8 mouse cellular contexts compared by ENCODE assay signal in the genomic region with DNA sequence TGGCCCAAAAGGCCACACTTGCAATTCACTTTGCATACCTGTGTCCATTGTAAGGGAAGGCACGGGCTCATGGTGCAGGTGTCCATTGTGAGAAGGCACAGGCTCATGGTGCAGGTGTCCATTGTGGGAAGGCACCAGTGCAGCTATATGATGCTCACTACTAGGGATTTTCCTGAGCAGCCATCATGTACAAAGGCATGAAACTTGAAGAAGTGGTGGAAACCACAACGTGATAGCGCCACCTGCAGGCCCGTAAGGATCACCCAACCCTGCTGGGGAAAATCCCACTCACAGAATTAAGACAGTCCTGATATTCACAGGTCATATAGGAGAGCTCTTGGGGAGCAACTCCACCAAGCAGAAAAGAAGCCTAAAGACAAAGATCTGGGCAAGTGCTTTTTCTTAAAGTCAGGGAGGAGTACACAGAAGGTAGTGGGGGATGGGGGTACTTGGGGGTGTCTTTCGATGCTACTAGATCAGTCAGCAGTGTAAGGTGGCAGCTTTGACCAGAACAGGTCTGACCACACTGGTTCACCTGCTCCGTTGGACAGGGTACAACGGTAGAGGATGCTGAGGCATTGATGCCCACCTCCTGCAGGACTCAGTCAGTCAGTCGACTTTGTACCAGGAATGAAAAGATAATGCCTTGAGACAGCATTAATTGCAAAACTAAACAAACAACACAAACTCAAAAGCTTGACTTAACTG. TPM values are rescaled to one million over a fixed set of nuclear protein-coding genes. Genes with fewer than 3 reads are reported as not detected.
DNase-seq lines count a peak whose midpoint lies in the region; ATAC-seq and TF ChIP-seq lines count a peak whose summit lies in the region.

No protein-coding gene starts in this region.

- ATAC-seq in liver, embryonic 15.5 days (ENCODE audit: insufficient read depth), result no peak
- peak; percentile 48; the same call in 1 of the 2 replicates for ATAC-seq in neural tube, embryonic 12.5 days (ENCODE audit: low FRiP score, low read depth)

- peaks cover 13% of the 10 kb centered on the region for H3K4me1 ChIP-seq in E14TG2a.4 (replicated peaks; ENCODE audit: low read depth, low read length)
- peaks cover 35% of the 10 kb centered on the region for H3K4me1 ChIP-seq in liver, embryonic 15.5 days (replicated peaks)
- H3K4me1 ChIP-seq in neural tube, embryonic 12.5 days, result no peaks in the 10 kb centered on the region

- H3K27me3 ChIP-seq in E14TG2a.4 (ENCODE audit: insufficient read depth, low read length), result no peaks in the 10 kb centered on the region
- H3K27me3 ChIP-seq in liver, embryonic 15.5 days, result no peaks in the 10 kb centered on the region
- H3K27me3 ChIP-seq in neural tube, embryonic 12.5 days (replicated peaks), result no peaks in the 10 kb centered on the region

- DNase-seq in 3T3-L1 (ENCODE audit: low read depth, low spot score), result peak; percentile 72
- DNase-seq in cerebellum, adult 11-12 months, result peak; percentile 46
- peak; percentile 63 for DNase-seq in forelimb bud, embryonic 11.5 days (ENCODE audit: low read depth, low spot score)
- peak; percentile 77 for DNase-seq in kidney, postnatal 10 days
- DNase-seq in thymus, postnatal 4 days, result peak; percentile 68

- no peak overlapping the region for H3K4me2 ChIP-seq in liver, embryonic 15.5 days
- H3K4me2 ChIP-seq in neural tube, embryonic 12.5 days (replicated peaks), result no peak overlapping the region

- WGBS in liver, embryonic 15.5 days (ENCODE audit: insufficient replicate concordance), result 29% methylated on average over 8 of the region's 8 CpGs
- 42% methylated on average over 8 of the region's 8 CpGs for WGBS in neural tube, embryonic 12.5 days

- H3K9me3 ChIP-seq in E14TG2a.4 (ENCODE audit: low read length), result peaks cover 25% of the 10 kb centered on the region
- no peaks in the 10 kb centered on the region for H3K9me3 ChIP-seq in liver, embryonic 15.5 days (replicated peaks)
- H3K9me3 ChIP-seq in neural tube, embryonic 12.5 days, result no peaks in the 10 kb centered on the region

- no peak overlapping the region for H3K4me3 ChIP-seq in E14TG2a.4 (replicated peaks; ENCODE audit: low read length)
- no peak overlapping the region for H3K4me3 ChIP-seq in liver, embryonic 15.5 days (replicated peaks)
- H3K4me3 ChIP-seq in neural tube, embryonic 12.5 days, result no peak overlapping the region

- peak; percentile 77 for TF ChIP-seq CTCF in E14TG2a.4 (conservative IDR thresholded peaks at IDR 0.05; ENCODE audit: low read length)

- peaks cover 4% of the 10 kb centered on the region; the same call in 1 of the 2 replicates for H3K36me3 ChIP-seq in E14TG2a.4 (ENCODE audit: insufficient read depth, low read length)
- H3K36me3 ChIP-seq in liver, embryonic 15.5 days (replicated peaks), result peaks cover 11% of the 10 kb centered on the region
- H3K36me3 ChIP-seq in neural tube, embryonic 12.5 days, result peaks cover 12% of the 10 kb centered on the region; the same call in 1 of the 2 replicates

- H3K27ac ChIP-seq in liver, embryonic 15.5 days (replicated peaks), result peak overlapping the region; percentile 81
- no peak overlapping the region for H3K27ac ChIP-seq in neural tube, embryonic 12.5 days

- no peak overlapping the region for H3K9ac ChIP-seq in liver, embryonic 15.5 days
- H3K9ac ChIP-seq in neural tube, embryonic 12.5 days, result no peak overlapping the region

RNA-seq across cellular contexts. Expression of a gene that starts 11.1 kb away (rescaled TPM):
- 0.37 and 0.56 TPM in 2 replicates for polyA plus RNA-seq in liver, embryonic 15.5 days (2015; fragmentation: Nextera tagmentation; extraction: Ambion mirVana)
- 9.8 and 11.0 TPM in 2 replicates for polyA plus RNA-seq in neural tube, embryonic 12.5 days (2016; fragmentation: Nextera tagmentation; extraction: Ambion mirVana)

RNA-seq across cellular contexts. Expression of a gene that starts 29.8 kb away (rescaled TPM):
- 0.12 TPM in 1 of 2 replicates, not detected in the other for polyA plus RNA-seq in liver, embryonic 15.5 days (2015; fragmentation: Nextera tagmentation; extraction: Ambion mirVana)
- not detected in 2 replicates for polyA plus RNA-seq in neural tube, embryonic 12.5 days (2016; fragmentation: Nextera tagmentation; extraction: Ambion mirVana)

RNA-seq across cellular contexts. Expression of a gene that starts 29.8 kb away (rescaled TPM):
- 32.1 and 34.1 TPM in 2 replicates for polyA plus RNA-seq in liver, embryonic 15.5 days (2015; fragmentation: Nextera tagmentation; extraction: Ambion mirVana)
- 74.5 and 75.1 TPM in 2 replicates for polyA plus RNA-seq in neural tube, embryonic 12.5 days (2016; fragmentation: Nextera tagmentation; extraction: Ambion mirVana)
